Mouse (Mus musculus) spleen, adult 12 weeks (tissue): ENCODE measurements around the gene Krtap28-10.

ENCODE experiments used
- DNase-seq: peaks from one replicate; pipeline ENCODE4 v3.0.0; 2022; ENCODE audit warnings: low spot score

Krtap28-10 gene

GRCm38 (mm10) chr1:83042380-83042779 is at the start of gene Krtap28-10:
TSS of gene Krtap28-10 (minus strand) at chr1:83042480.
- DNase-seq: no peak

DNA sequence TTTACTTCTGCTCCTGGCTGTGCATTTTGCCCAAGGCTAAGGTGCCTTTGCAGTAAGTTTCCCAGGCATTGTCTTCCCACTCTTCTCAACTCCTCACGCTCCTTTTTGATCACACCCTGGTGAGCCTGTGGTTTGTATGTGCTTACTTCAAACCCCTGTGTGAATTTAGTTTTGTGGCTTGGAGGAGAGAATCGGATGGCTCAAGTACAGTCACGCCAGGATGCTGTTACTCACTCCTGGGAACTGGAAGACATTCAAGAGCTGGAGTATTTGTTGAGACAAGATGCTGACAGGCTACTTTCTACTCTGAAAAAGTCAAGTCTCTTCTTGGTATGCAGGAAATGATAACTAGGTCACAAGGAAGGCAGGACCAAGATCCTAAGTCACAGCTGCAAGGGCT is 49.0 kb upstream of the Krtap28-10 start:
- DNase-seq: no peak

- DNase-seq: no peak
Observed at GRCm38 (mm10) chr1:83084790-83085189, 42.5 kb upstream of the Krtap28-10 start.

DNA sequence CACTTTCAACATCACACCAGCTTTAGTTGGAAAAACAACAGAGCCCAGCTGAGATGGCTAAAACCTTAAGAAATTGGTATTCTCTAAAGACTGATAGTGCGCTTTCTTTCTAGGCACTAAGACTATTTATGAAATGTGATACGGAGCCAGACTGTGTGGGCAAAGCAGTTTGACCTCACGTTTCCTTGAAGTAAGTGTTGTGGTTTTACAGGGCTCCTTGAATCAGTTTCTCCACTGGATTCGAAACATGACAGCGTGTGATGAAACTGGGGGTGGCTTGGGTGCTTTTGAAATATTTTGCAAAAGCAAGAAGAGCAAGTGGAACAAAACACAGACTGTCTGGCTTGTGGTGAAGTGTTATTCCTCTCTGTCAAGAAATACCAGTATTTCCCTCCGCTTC is 34.7 kb upstream of the Krtap28-10 start:
- no peak for DNase-seq

GRCm38 (mm10) chr1:83076190-83076917 is 34.1 kb upstream of the Krtap28-10 start:
- DNase-seq: no peak

GRCm38 (mm10) chr1:83075526-83076189 is 33.4 kb upstream of the Krtap28-10 start:
- no peak for DNase-seq

DNA sequence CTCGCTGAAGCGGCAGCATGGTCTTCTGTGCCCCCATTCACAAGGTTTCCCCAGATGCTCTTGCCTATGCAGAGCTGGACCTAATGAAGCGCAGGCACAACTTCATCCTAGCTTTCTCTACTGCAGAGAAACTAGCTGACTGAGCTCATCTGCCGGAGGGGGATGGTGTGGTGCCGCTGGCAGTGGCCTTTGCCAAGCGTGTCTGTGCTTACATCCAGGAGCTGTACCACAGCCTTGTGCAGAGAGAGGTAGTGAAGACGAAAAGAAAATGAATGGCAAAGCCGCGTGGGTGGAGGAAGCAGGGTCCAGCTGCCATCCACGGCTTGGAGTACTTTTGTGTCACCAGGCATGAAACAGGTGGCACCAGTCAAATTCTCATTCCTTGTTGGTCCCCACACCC is 24.9 kb upstream of the Krtap28-10 start:
- DNase-seq: no peak

DNA sequence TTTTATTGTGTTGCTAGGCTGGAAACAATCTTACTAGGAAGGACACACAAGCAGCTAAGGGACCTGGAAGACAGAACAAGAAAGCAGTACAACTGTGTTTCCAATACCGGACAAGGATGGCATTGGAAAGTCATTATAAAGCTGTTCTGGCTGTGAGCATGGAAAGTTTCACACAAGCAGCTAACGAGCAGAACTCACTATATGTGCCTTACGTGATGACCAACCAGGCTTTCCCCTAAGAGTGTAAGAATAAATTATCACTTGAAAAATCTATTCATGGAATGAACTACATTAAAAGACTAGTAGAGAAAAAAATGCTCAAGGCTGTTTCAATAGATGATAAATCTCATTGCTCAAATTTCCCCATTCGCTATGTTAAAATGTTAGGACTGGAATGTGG is 24.3 kb upstream of the Krtap28-10 start:
- no peak for DNase-seq

GRCm38 (mm10) chr1:83064851-83065250 is 22.6 kb upstream of the Krtap28-10 start:
- DNase-seq: no peak

DNA sequence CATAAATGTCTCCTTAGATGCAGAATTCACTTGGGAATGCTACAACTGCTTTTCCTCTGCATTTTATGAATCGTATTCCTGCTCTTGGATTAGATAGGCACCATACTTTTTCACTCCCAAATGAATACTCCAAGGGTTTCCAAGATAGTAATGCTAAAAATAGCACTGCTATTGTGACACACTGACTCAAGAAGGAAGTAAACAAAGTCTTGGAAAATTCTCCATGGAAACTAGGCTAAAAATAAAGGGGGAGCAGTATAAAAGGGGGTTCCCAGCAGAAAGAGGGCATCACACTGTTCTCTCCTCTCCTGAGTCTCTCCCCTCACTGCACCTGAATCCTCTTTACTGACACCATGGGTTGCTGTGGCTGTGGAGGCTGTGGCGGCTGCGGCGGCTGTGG is 18.4 kb upstream of the Krtap28-10 start, which contains the start of gene Krtap28-13:
TSS of gene Krtap28-13 (plus strand) at position 288 of the 400 bp plus-strand sequence.
- no peak for DNase-seq

- no peak for DNase-seq
Observed at GRCm38 (mm10) chr1:83059278-83059677, 17.0 kb upstream of the Krtap28-10 start, which contains the start of gene A030005K14Rik. TSS of gene A030005K14Rik (minus strand) at chr1:83059378.

DNA sequence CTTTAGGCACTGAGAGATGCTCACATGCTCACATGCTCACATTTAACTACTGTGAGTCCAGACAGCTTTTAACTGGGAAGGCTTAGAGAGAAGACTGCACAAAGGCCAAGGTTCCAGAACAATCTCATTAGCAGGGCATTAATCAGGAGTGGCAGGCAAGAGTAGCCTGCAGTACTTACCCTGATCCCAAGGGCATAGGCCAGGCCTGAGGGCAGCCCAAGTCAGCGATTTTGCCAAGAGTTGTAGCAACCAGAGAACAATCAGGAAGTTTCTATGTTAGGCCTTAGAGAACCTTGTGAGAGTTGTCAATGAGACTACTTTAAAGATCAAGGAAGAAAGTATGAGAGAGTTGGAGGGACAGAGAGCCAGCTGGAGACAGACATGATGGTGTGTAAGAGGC is 16.2 kb upstream of the Krtap28-10 start:
- DNase-seq: no peak

GRCm38 (mm10) chr1:83044882-83045427 is 2.7 kb upstream of the Krtap28-10 start, which contains the start of gene Gm47969:
TSS of gene Gm47969 (plus strand) at chr1:83044932.
- no peak for DNase-seq

DNA sequence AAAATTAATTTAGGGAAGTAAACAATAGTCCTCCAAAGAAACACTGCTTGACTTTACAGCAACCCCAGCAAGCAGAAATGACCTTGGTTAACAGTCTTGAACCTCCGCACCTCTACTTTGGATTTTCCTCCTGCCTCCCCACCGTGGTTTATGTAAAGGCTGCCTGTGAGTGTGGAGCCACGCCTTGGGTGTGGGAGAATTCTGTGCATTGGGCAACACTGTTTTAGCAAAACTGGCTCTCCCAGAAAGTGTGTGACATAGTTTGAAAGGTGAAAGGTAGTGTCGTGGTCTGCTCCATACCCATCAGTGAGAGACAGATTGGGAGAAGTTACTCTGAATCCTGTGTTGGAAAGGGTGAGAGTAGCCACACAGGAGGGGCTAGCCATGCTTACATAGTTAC is 3.2 kb downstream of the Krtap28-10 start:
- DNase-seq: no peak

- no peak for DNase-seq
Observed at GRCm38 (mm10) chr1:83038109-83038672, 4.1 kb downstream of the Krtap28-10 start, which contains the start of gene Slc19a3. TSS of gene Slc19a3 (minus strand) at chr1:83038448.

DNA sequence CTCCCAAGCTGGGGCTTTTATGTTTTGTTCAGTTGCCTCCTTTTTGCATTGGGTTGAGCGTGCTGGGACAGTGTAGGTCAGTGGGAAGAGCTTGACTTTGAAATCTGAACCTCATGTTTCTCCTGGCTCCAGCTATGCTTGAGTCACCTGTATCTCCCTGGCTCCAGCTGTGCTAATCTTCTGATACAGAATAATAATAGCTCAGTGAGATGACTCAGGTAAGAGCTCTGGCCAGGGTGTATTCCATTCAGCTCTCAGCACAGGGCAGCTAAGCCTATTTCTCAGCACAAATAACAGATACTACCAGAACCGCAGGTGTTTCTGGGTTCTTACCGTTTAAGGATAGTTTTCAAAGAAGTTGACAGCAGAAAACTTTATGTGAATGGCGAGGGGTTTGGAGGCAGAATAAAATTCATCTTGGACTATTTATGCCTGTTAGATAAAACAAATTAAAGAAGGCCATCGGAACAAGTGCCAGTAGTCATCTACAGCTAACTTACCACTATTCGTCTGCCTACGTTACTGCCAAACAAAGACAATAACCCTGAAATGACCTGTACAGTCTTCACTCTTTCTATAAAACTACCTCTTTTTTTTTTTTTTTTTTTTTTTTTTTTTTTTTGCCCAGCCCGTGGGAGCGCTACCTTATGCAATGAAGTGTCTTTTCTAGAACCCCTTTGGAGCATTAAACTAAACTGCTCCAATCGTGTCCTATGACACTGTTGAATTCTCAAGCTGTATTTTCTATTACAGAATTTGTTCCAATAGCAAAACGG is 5.2 kb downstream of the Krtap28-10 start:
- no peak for DNase-seq

DNA sequence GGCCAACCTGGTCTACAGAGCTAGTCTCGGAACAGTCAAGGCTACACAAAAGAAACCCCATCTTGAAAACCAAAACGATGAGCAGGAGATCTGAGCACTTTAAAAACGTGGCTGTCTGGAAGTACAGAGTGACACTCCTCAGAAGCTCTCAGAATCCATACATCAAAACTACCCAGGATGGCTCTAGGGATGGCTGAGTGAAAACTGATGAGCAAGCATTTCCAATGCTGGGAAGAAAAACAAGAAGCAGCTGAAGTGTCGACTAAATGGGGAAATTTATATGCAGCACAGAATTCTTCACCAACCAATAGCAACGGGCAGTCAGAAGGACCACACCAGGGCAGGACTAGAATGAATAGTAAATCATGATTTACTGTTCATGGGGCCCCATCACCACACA is 7.8 kb downstream of the Krtap28-10 start:
- no peak for DNase-seq

DNA sequence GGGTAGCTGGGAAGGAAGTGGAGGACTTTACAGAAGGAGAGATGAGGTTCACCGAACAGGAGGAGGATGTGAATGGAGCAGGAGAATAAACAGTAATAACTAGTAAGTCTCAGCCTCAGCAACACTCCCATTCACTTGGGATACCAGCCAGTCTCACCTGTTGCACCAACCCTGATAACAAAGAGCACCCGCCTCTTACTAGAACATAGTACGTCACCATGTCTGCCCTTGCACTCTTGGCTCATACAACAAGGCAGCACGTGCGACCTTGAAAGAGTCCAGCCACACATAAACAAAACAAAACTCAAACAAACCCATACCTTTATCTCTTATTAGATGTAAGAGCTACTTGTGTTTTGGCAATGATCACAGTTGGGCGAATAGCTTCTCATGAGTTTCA is 9.8 kb downstream of the Krtap28-10 start:
- DNase-seq: no peak

DNA sequence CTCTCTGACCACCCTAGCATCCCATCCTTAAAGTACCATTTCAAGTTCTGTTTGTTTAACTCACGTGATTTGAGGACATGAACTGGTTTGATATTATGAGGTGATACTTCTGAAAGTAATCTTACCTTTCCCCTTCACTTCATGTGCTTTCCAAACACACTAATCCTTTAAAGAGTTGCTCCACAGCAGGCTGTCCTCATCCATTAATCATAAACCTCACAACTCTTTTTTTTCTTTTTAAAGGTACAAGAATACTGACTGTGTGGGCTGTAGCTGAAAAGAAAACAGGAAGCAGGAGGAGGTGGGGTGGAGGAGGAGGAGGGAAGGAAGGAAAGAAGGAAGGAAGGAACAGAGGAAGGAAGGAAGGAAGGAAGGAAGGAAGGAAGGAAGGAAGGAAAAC is 10.3 kb downstream of the Krtap28-10 start:
- DNase-seq: no peak

GRCm38 (mm10) chr1:83016556-83016955 is 25.7 kb downstream of the Krtap28-10 start:
- no peak for DNase-seq

- DNase-seq: no peak
Observed at GRCm38 (mm10) chr1:83015329-83015879, 26.9 kb downstream of the Krtap28-10 start.

DNA sequence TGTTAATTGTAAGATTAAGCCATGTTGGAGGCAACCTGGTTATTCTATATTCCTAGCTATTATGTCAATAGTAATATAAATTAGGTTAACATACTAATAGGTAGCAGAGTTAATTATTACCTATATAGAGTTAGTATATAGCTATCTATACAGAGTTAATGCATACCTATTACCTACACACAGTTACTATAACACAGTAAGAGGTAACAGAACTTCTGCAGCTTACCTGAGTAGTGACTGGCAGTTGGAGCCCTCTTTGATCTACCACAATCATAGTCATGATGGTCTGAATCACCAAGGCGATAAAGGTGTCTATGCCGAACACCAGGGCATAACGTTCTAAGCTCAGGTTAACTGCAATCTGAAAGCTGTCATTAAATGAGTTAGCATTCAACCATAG is 27.8 kb downstream of the Krtap28-10 start:
- DNase-seq: no peak
